Mouse (Mus musculus) neural tube, embryonic 10.5 days (tissue): ENCODE measurements around the gene Ptges.

Source experiments
- DNase-seq: peaks from one replicate; pipeline ENCODE4 v3.0.0-alpha.2; 2017; ENCODE audit warnings: low spot score; ENCODE audit errors: extremely low spot score

The Ptges gene

DNA sequence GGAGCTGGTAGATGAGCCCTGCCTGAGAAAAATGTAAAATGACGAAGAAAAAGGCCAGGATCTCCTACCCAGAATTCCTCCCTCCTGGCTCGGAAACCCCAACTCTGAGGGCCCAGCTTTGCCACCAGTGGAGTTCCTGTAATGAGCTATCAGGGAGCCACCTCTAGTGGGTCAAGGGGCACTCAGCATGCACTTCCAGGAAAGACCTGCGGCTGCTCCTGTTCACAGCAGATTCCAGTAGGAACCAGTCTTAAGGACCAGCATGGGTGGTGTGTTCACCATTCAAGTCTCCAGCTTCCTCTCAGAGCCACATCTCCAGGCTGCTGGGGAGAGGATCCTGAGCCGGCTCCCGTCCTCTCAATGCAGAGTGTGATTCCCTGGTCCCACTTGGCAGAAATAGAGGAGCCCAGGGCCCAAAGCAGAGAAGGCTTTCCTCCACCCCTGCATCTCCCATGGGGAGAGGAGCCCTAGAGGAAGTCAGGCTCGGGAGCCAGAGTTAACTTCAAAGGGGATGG lies 28.0 kb downstream of the Ptges start:
- DNase-seq = no peak

DNA sequence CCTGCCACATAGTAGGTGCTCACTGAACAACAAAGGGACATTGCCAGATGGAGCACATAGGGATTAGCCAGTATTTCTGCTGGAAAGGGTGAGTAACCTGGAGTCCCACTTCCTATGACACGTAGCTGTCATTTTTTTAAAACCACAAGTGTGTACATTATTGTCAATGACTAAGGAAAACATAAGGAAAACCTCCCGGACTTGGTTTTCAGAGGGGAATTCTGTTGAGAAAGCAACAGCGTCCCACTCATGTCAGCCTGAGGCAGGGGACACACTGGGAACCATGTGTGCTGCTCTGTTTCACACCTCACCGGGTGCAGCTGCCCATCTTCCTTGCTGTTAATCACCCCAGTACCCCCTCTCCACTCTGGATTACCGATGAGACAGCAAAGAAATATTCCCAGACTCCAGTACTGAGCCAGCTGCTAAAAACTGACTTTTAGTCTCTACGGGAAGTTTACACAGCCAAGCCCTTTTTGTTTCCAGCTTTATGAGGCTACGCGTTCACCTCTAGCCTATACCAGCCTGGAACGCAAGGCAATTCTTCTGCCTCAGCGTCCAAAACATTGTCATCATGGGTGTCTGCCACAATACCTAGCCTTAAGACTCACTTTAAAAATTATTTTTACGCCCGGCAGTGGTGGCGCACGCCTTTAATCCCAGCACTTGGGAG lies 30.1 kb downstream of the Ptges start:
- DNase-seq = no peak

- no peak for DNase-seq
These were observed 32.4 kb downstream of the Ptges start for GRCm38 (mm10) chr2:30897291-30897690.

GRCm38 (mm10) chr2:30893946-30894345 lies 35.7 kb downstream of the Ptges start:
- no peak for DNase-seq

DNA sequence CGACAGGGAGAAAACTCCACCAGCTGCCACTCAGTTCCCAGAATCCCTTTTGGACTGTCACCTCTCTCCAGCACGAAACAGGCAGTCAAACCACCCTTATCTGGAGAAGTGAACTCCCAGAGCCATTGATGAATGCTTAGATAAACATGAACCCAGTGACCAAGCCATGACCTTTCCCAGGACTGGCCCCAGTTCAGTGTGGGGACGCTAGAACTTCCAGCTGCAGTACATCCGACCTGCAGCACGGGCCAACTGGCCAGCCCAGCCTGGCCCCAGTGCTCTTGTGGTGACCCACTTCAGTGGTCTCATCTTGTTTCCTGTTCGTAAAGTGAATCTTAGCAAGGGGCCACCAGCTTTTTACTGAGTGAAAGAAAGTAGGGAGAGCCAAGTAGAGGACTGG lies 36.3 kb downstream of the Ptges start:
- DNase-seq = no peak

- DNase-seq = peak; percentile 78
These were observed 38.7 kb downstream of the Ptges start for GRCm38 (mm10) chr2:30891002-30891401.

DNA sequence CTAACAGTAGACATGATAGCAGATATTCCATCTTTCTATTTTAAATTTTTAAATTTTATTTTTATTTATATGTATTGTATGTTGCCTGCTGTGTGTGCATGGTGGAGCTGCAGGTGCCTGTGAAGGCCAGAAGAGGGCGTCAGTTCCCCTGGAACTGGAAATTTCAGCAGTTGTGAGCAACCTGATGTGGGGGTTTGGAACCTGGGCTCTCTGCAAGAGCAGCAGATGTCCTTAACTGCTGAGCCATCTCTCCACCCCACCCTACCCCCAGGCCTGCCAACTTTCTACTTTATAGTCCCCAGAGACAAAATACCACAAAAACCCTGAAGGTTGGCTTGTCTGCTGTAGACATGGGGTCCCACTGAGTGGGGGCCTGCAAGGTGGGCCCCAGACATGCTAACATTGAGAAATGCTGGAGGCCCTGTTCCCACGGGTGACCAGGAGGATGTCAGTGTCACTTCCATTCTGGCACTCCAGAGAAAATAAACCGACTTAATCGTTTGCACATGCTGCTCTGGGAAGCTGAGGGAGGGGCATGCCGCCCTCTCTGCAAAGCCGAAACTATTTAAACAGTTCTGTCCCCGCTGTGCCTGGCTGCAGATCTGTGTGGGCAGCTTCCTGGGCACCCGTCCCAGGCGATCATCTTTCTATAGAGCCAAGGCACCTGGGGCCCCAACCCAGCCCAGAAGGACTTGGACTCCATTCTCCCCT lies 44.1 kb downstream of the Ptges start:
- DNase-seq = peak; percentile 44

- DNase-seq = no peak
These were observed 44.8 kb downstream of the Ptges start for GRCm38 (mm10) chr2:30884852-30885373.

DNA sequence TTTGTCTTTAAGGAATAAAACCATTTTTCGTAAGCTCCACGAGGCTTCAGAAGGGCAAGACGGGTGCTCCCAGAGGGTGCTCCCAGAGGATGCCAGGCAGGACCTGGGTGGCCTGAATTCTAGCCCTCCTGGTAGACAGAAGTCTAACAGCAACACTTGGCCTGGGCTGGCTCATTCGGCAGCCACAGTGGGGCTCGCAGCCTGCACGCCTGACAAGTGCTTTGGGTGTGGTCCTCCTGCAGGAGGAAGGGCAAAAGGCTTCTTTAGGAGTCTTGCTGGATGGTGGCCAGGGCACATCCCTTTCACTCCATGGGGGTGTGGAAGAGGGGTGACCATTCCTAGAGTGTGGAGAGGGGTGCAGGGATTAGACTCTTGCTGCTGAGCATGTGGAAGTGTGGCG lies 48.4 kb downstream of the Ptges start:
- DNase-seq = no peak

- no peak for DNase-seq
These were observed 50.2 kb downstream of the Ptges start for GRCm38 (mm10) chr2:30879481-30879880.

DNA sequence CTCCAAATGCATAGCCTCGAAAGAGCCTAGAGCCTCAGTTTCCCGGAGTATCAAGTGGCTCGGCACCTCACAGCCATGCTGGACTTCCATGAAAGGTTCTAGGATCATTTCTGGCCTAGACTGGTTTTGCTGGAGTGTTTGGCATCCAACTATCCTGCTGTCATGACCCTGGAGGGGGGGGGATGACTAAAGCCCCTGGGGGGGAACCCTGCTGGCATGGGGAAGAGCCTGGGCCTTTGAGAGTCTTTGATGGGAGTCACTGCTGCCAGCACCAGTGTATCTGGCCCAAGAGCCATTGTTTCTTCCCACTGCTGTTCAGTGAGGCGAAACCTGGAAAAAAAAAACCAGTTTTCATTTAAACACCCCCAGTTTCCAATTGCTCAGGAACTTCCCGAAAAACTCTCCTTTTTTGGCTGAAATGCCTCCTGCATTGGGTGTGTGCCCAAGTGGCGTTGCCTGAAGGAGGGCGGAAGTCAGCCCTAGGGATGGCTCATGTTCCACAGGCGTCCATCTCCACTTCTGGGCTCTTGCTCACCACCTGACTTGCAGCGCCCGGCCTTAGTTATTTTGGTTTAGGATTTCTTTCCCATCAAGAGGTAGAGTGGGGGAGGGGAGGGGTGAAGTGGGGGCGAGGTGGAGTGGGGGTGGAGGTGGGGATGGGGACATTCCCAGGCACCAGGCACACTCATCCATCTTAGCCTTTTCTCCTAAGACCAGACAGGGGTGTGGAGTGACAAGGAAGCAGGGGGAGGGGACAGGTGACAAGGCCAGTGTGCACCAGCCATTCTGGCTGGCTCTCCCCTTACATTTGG lies 53.8 kb downstream of the Ptges start:
- no peak for DNase-seq

DNA sequence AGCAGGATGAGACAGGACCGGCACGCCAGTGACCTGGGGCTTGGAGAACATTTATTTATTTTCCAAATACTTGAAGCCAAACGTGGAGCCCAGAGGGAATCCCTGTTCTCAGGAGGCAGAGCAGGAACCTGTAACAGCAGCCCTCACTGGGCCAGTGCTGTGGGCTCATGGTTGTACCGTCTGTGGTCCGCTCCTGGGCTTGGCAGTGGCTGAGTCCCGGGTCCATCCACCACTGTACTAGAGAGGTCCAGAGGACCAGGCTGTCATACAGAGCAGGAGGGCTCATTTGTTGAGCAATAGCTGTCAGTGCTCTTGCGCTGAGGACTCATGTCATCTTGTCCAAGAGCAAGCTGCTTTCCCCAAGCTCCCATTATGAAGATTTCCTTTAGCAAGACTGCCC lies 54.6 kb downstream of the Ptges start:
- DNase-seq = no peak

DNA sequence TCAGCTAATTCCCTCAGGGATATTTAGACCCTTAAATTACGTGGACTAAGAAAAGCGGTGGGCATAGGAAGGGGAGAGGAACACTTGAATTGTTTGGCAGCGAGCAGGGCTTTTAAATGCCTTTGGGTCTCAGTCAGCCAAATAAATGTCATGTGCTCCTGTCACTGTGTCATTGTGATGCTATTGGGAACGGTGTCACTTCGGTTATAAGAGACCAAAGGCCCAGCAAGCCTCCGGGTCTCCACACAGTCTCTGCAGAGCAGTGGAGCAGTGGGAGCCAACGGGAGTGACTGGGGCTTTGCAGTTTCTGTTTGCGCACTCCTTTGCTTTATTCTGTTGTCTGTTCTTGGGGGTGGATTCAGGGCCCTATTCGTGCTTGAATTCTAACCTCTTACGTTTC lies 55.2 kb downstream of the Ptges start:
- no peak for DNase-seq

DNA sequence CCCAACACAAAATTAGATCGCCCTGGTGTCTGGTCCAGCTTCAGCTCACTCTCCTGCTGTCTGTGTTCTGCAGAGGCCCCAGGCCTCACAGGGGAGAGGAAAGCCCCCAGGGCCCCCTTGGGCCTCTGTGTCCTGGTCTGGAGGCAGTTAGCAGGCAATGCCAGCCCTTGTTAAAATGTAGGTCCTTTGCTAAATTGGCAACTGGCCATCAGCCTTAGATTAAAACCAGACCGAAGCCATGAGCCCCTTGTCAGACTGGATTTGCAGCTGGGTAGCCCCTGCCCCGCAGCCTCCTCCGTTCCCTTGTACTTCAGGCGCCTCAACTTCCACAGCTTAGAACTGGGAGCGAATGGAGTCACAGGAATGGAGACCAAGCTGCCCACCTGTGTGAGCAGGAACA lies 57.0 kb downstream of the Ptges start:
- no peak for DNase-seq

GRCm38 (mm10) chr2:30870863-30871262 lies 58.8 kb downstream of the Ptges start:
- no peak for DNase-seq

- DNase-seq = no peak
These were observed 64.2 kb downstream of the Ptges start for GRCm38 (mm10) chr2:30865426-30865825.

- peak; percentile 53 for DNase-seq
These were observed 64.7 kb downstream of the Ptges start for GRCm38 (mm10) chr2:30864968-30865381.

GRCm38 (mm10) chr2:30863574-30863973 lies 66.1 kb downstream of the Ptges start:
- no peak for DNase-seq

- DNase-seq = no peak
These were observed 67.6 kb downstream of the Ptges start for GRCm38 (mm10) chr2:30862081-30862480.

- DNase-seq = no peak
These were observed 69.9 kb downstream of the Ptges start for GRCm38 (mm10) chr2:30859782-30860181.

DNA sequence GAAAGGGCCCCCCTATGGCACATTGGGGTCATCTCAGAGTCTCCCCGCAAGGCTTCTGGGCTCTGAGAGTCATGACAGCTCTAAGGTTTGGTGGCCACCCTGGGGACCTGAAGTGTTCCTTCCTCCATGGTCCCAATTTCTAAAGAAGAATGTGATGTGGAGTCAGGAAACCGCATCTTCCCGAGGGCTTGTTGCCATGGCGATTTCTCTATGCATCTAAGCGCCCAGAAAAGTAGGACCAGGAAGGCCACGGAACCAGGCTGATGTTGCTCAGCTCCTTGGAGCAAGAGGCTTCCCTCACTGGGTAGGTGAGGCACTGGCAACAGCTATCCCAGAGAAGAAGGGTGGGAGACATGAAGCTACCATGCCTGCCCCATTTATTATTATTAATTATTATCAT lies 72.6 kb downstream of the Ptges start:
- no peak for DNase-seq
